Mouse (Mus musculus) forebrain, embryonic 13.5 days (tissue): Measurements from ENCODE around the gene Celsr2. TPM values are rescaled to one million over a fixed set of nuclear protein-coding genes. Genes with fewer than 3 reads are reported as not detected.

Source experiments
- ATAC-seq: fragments of 200-750 bp; cut with Nextera tagmentation; 2 replicates; pipeline ENCODE4 v1.8.0; 2017
- H3K27ac ChIP-seq: fragments of 300-500 bp; sonication (generic); 2 replicates; pipeline ENCODE4 v1.5.1; 2015; ENCODE audit warnings: inconsistent platforms, mild to moderate bottlenecking, moderate library complexity
- H3K27me3 ChIP-seq: fragments of 300-500 bp; sonication (generic); 2 replicates; pipeline ENCODE4 v1.6.1; 2015; ENCODE audit warnings: mild to moderate bottlenecking, inconsistent platforms
- H3K36me3 ChIP-seq: fragments of 300-500 bp; sonication (generic); 2 replicates; pipeline ENCODE4 v1.6.1; 2015; ENCODE audit warnings: mild to moderate bottlenecking, inconsistent platforms; ENCODE audit not compliant: poor library complexity, severe bottlenecking
- H3K4me1 ChIP-seq: fragments of 300-500 bp; sonication (generic); 2 replicates; pipeline ENCODE4 v1.6.1; 2015; ENCODE audit warnings: inconsistent platforms
- H3K4me2 ChIP-seq: fragments of 300-500 bp; sonication (generic); 2 replicates; pipeline ENCODE4 v1.6.1; 2015; ENCODE audit warnings: inconsistent platforms, mild to moderate bottlenecking, moderate library complexity
- H3K4me3 ChIP-seq: fragments of 300-500 bp; sonication (generic); 2 replicates; pipeline ENCODE4 v1.5.1; 2015; ENCODE audit warnings: mild to moderate bottlenecking, inconsistent platforms
- H3K9ac ChIP-seq: fragments of 300-500 bp; sonication (generic); 2 replicates; pipeline ENCODE4 v1.6.1; 2015; ENCODE audit warnings: mild to moderate bottlenecking, inconsistent platforms
- H3K9me3 ChIP-seq: fragments of 300-500 bp; sonication (generic); replicated peaks from 2 replicates; pipeline ENCODE4 v1.6.1; 2016; ENCODE audit warnings: inconsistent platforms
- WGBS: fragments of 180-500 bp; shearing (Covaris S2); methylation state at CpG from one replicate; pipeline ENCODE4 v1.1.7; 2015; 5-methylcytosine and 5-hydroxymethylcytosine counted together
- polyA plus RNA-seq: library from polyadenylated mRNA; unstranded; fragments of >200 nt; fragmentation: Nextera tagmentation; extraction: Ambion mirVana; gene quantifications from 2 replicates; pipeline ENCODE4 v1.2.1, GENCODE M21; 2015

Celsr2 gene
- polyA plus RNA-seq, 1 experiment from 2014 or later: 45.3 TPM

- H3K4me2 ChIP-seq: peak overlapping the region; percentile 36
- H3K9ac ChIP-seq: no peak overlapping the region
- no peak overlapping the region for H3K27ac ChIP-seq
- no peak overlapping the region; the same call in 1 of the 2 replicates for H3K4me3 ChIP-seq
- no peaks in the 10 kb centered on the region for H3K9me3 ChIP-seq
- ATAC-seq: peak; percentile 52
- peaks cover 11% of the 10 kb centered on the region; the same call in 1 of the 2 replicates for H3K4me1 ChIP-seq
- 73% methylated on average over 9 of the region's 9 CpGs for WGBS
- H3K27me3 ChIP-seq: no peaks in the 10 kb centered on the region
- no peaks in the 10 kb centered on the region for H3K36me3 ChIP-seq
Measured at GRCm38 (mm10) chr3:108367173-108367572, 48.2 kb downstream of the Celsr2 start.

DNA sequence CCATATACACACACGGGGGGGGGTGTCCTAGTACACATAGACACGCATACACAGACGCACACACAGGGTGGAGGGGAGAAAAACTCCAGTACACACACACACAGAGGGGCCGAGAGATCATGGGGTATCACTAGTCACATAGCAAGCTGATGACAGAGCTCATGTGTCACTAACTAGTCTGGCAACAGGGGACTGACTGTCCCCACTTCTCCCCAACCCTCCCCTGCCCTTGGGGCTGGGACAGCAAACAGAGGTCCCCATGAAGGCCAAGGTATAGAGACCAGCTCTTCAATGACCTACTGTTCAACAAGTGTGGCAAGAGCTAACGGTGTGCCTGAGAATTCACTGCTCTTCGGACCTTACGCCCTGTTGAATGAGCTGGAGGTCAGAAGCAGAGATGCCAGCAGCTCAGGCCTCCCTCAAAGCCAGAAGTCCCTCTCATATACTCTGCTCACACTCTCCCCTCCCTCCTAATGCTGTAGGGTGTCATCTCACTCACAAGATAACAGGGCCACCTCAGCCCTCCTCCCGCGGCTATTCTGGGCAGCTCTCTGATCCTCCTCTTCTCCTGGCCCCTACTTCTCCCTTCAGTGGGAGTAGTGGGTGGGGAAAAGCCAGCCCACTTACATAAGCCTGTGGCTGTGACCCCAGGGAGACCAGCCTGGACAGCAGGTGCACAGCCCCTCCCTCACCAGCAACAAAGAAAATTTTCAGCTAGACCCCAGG lies 50.9 kb downstream of the Celsr2 start, which contains the start of gene Mybphl:
Mybphl (plus strand) TSS at position 642 of the 726 bp plus-strand sequence.
- Histone ChIP-seq H3K4me3 (no peak within 1 kb of the TSS), H3K9ac (no peak within 1 kb of the TSS), H3K9me3 (no peaks in the 10 kb centered on the region), H3K27ac (no peak within 1 kb of the TSS), H3K36me3 (peaks cover 5% of the 10 kb centered on the region; the same call in 1 of the 2 replicates), H3K4me2 (no peak within 1 kb of the TSS), H3K27me3 (no peaks in the 10 kb centered on the region), H3K4me1 (peaks cover 20% of the 10 kb centered on the region)
- ATAC-seq: 0 out of 2 replicates have a peak, but pooled peaks have one; percentile 16
- WGBS: 77% methylated on average over 9 of the region's 9 CpGs

GRCm38 (mm10) chr3:108363626-108364025 lies 51.7 kb downstream of the Celsr2 start:
- H3K36me3 ChIP-seq: peaks cover 7% of the 10 kb centered on the region; the same call in 1 of the 2 replicates
- H3K9me3 ChIP-seq: no peaks in the 10 kb centered on the region
- 0 out of 2 replicates have a peak, but pooled peaks have one; percentile 16 for ATAC-seq
- H3K4me1 ChIP-seq: peaks cover 20% of the 10 kb centered on the region
- H3K27ac ChIP-seq: peak overlapping the region; percentile 57; the same call in 1 of the 2 replicates
- WGBS: 70% methylated on average over 3 of the region's 3 CpGs
- H3K9ac ChIP-seq: no peak overlapping the region
- no peak overlapping the region for H3K4me2 ChIP-seq
- no peaks in the 10 kb centered on the region for H3K27me3 ChIP-seq
- H3K4me3 ChIP-seq: no peak overlapping the region

DNA sequence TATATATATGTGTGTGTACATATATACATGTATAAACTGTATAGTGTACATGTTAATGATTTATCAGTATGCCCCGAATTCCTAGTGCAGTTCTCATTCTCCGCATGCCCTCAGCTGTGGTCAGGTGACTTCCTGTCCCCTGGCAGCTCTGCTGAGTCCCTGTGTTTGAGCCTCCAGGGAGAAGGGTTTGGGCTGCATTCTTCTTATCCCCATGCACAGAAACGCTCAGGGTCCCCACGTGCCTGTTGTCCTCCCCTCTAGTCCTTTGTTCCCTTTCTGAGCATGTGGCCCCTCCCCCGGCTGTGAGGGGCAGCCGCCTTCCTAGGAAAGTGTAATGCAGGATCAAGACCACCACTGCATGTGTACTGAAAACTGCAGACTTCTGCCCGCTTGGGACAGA lies 54.5 kb downstream of the Celsr2 start:
- 0 out of 2 replicates have a peak overlapping the region, but pooled peaks have one; percentile 31 for H3K27ac ChIP-seq
- WGBS: 10% methylated on average over 7 of the region's 7 CpGs
- H3K4me3 ChIP-seq: no peak overlapping the region
- no peak overlapping the region for H3K4me2 ChIP-seq
- H3K36me3 ChIP-seq: peaks cover 34% of the 10 kb centered on the region
- ATAC-seq: peak; percentile 22; the same call in 1 of the 2 replicates
- H3K4me1 ChIP-seq: peaks cover 20% of the 10 kb centered on the region
- no peaks in the 10 kb centered on the region for H3K9me3 ChIP-seq
- H3K27me3 ChIP-seq: no peaks in the 10 kb centered on the region
- peak overlapping the region; percentile 34 for H3K9ac ChIP-seq

- peaks cover 10% of the 10 kb centered on the region for H3K4me1 ChIP-seq
- H3K4me2 ChIP-seq: no peak overlapping the region
- no peaks in the 10 kb centered on the region for H3K9me3 ChIP-seq
- H3K9ac ChIP-seq: no peak overlapping the region
- H3K27me3 ChIP-seq: no peaks in the 10 kb centered on the region
- ATAC-seq: no peak
- no peak overlapping the region for H3K4me3 ChIP-seq
- 79% methylated on average over 6 of the region's 6 CpGs for WGBS
- H3K36me3 ChIP-seq: peaks cover 59% of the 10 kb centered on the region
- H3K27ac ChIP-seq: no peak overlapping the region; the same call in 1 of the 2 replicates
Measured at GRCm38 (mm10) chr3:108358445-108358844, 56.9 kb downstream of the Celsr2 start.

- 93% methylated on average over 10 of the region's 10 CpGs for WGBS
- no peak overlapping the region for H3K27ac ChIP-seq
- H3K4me3 ChIP-seq: no peak overlapping the region
- H3K27me3 ChIP-seq: no peaks in the 10 kb centered on the region
- peaks cover 69% of the 10 kb centered on the region for H3K36me3 ChIP-seq
- H3K9me3 ChIP-seq: no peaks in the 10 kb centered on the region
- no peak for ATAC-seq
- peaks cover 8% of the 10 kb centered on the region for H3K4me1 ChIP-seq
- no peak overlapping the region for H3K9ac ChIP-seq
- H3K4me2 ChIP-seq: no peak overlapping the region
Measured at GRCm38 (mm10) chr3:108357051-108357450, 58.3 kb downstream of the Celsr2 start.

- peaks cover 87% of the 10 kb centered on the region for H3K36me3 ChIP-seq
- no peaks in the 10 kb centered on the region for H3K9me3 ChIP-seq
- H3K4me2 ChIP-seq: no peak overlapping the region
- no peaks in the 10 kb centered on the region for H3K4me1 ChIP-seq
- WGBS: 97% methylated on average over 3 of the region's 3 CpGs
- no peak overlapping the region for H3K9ac ChIP-seq
- no peaks in the 10 kb centered on the region for H3K27me3 ChIP-seq
- H3K4me3 ChIP-seq: no peak overlapping the region
- ATAC-seq: no peak
- H3K27ac ChIP-seq: no peak overlapping the region
Measured at GRCm38 (mm10) chr3:108355245-108355644, 60.1 kb downstream of the Celsr2 start.

DNA sequence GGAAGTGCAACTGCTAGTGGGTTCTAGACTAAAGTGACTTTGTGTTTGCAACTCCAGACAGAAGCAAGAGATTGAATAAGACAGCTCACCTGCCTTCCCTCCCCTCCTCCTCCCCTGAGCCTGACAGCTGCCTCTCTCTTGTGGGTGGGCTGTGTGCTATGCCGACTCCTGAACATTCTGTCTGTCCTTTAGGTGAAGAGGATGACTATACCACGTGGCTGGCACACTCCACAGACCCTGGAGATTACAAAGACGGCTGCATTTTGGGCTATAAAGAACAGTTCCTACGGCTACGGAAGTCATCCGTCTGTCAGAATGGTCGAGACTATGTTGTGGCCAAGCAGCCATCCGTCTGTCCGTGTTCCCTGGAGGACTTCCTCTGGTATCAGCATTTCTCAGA lies 67.0 kb downstream of the Celsr2 start:
- ATAC-seq: no peak
- H3K9ac ChIP-seq: no peak overlapping the region
- peaks cover 87% of the 10 kb centered on the region for H3K36me3 ChIP-seq
- H3K27ac ChIP-seq: no peak overlapping the region
- no peaks in the 10 kb centered on the region for H3K4me1 ChIP-seq
- no peaks in the 10 kb centered on the region for H3K9me3 ChIP-seq
- no peak overlapping the region for H3K4me2 ChIP-seq
- no peak overlapping the region for H3K4me3 ChIP-seq
- 94% methylated on average over 9 of the region's 9 CpGs for WGBS
- H3K27me3 ChIP-seq: no peaks in the 10 kb centered on the region

GRCm38 (mm10) chr3:108345855-108346254 lies 69.5 kb downstream of the Celsr2 start:
- ATAC-seq: no peak
- Histone ChIP-seq H3K9me3 (no peaks in the 10 kb centered on the region), H3K4me2 (no peak overlapping the region), H3K9ac (no peak overlapping the region), H3K36me3 (peaks cover 91% of the 10 kb centered on the region), H3K4me1 (no peaks in the 10 kb centered on the region), H3K27ac (no peak overlapping the region), H3K4me3 (no peak overlapping the region), H3K27me3 (no peaks in the 10 kb centered on the region)
- 88% methylated on average over 7 of the region's 7 CpGs for WGBS

GRCm38 (mm10) chr3:108342185-108342584 lies 73.2 kb downstream of the Celsr2 start:
- no peak overlapping the region for H3K4me2 ChIP-seq
- no peak overlapping the region for H3K4me3 ChIP-seq
- no peaks in the 10 kb centered on the region for H3K9me3 ChIP-seq
- ATAC-seq: no peak
- no peaks in the 10 kb centered on the region for H3K4me1 ChIP-seq
- 88% methylated on average over 7 of the region's 7 CpGs for WGBS
- no peaks in the 10 kb centered on the region for H3K27me3 ChIP-seq
- H3K36me3 ChIP-seq: peaks cover 91% of the 10 kb centered on the region
- H3K27ac ChIP-seq: no peak overlapping the region
- H3K9ac ChIP-seq: no peak overlapping the region

DNA sequence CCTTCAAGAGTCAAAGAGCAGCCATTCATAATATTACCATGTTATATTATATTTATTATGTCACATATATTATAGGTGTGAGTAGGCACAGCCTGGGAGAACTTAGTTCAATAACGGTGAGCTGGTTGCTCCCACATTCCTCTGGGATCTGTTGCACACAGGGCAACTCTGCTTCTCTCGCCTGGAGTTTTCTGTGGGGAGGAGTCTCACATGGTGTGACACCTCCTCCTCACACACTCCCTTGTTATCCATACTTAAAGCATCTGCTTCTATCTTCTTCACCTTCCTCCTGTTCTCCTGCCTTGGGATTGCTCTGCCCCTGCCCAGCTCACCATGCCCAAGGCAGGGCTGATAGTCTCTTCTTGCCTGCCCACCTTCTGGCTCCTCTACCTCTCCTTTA lies 74.3 kb downstream of the Celsr2 start:
- no peak overlapping the region for H3K4me3 ChIP-seq
- ATAC-seq: no peak
- H3K36me3 ChIP-seq: peaks cover 89% of the 10 kb centered on the region
- H3K27ac ChIP-seq: no peak overlapping the region
- H3K9me3 ChIP-seq: no peaks in the 10 kb centered on the region
- H3K27me3 ChIP-seq: no peaks in the 10 kb centered on the region
- WGBS: 86% methylated on average over 2 of the region's 2 CpGs
- H3K4me2 ChIP-seq: no peak overlapping the region
- no peak overlapping the region for H3K9ac ChIP-seq
- H3K4me1 ChIP-seq: no peaks in the 10 kb centered on the region
